Mouse (Mus musculus): ENCODE measurements around the gene Klhl29. TPM values are rescaled to one million over a fixed set of nuclear protein-coding genes. Genes with fewer than 3 reads are reported as not detected.
A peak's percentile ranks its signal among the peaks of the same experiment; 100 is the strongest.

The Klhl29 gene
- polyA plus RNA-seq, 1 experiment = 2.4 TPM

DNA sequence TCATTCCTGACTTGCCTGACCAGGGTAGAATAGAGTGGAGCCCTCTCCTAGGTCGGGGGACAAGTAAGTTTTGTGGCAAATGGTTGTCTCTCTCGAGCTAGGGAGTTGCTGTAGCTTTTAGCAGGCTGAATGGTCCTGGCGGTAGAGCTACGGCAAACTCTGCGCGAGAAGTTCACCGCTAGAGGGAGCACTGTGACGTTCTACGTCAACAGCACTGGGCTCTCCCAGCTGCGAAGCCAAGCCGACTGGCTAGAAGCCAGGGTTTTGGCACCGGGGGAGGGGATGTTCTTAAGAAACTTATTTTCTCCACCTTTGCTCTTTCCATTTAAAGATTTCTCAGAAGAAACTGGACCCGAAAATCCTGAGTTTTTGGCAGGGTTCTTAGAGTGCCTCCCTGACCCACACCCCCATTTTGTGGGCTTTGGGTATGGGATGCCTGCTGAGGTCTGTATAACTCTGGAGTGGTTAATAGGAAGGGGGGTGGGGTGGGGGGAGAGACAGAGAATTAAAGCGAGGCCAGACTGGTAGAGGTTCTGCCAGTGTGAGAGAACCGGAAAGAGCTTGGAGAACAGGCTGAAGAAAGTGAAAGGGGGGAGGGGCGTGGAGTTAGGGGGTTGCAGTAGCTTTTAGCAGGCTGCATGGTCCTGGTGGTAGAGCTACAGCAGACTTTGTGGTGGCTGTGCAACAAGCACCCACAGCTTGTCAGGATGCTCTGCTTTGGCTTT lies 35.1 kb upstream of the Klhl29 start:
- no peaks in the 10 kb centered on the region for H3K4me1 ChIP-seq (ENCODE audit: control insufficient read depth, insufficient read depth, low read length)
- H3K4me3 ChIP-seq (ENCODE audit: insufficient read depth, low read depth, low read length) = no peak overlapping the region
- TF ChIP-seq CTCF (conservative IDR thresholded peaks at IDR 0.05; ENCODE audit: insufficient read depth, insufficient read length, low read depth, low read length) (peak; percentile 88), POLR2A (IDR thresholded peaks at IDR 0.05; ENCODE audit: low read depth, low read length) (no peak)
- H3K36me3 ChIP-seq (ENCODE audit: control insufficient read depth, insufficient read depth, low read length) = no peaks in the 10 kb centered on the region
- DNase-seq = peak; percentile 88
- H3K27me3 ChIP-seq (replicated peaks; ENCODE audit: control insufficient read depth, insufficient read depth, low read length) = no peaks in the 10 kb centered on the region
- 8% methylated on average over 16 of the region's 16 CpGs for WGBS
- H3K27ac ChIP-seq (ENCODE audit: insufficient read depth, low read depth, low read length) = no peak overlapping the region

DNA sequence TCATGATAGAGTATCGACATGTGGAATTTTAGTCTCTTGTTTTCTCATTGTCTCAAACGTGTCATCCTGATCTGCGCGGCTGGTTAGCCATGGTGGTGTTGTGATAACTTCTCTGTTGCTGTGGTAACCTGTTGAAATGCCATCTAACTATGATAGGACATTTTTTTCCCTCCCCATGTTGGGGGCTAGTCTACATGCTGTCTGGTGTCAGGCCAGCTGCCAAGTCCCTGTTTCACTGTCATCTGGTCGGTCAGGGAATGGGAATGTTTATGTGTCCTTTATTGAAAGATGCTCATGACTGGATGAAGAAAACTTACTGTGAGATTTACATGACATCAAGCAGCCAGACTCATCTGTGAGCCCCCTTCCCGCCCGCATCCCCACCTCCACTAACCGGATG lies 31.7 kb upstream of the Klhl29 start:
- Histone ChIP-seq H3K36me3 (ENCODE audit: control insufficient read depth, insufficient read depth, low read length) (no peaks in the 10 kb centered on the region), H3K27ac (ENCODE audit: insufficient read depth, low read depth, low read length) (no peak overlapping the region), H3K27me3 (replicated peaks; ENCODE audit: control insufficient read depth, insufficient read depth, low read length) (no peaks in the 10 kb centered on the region), H3K4me1 (ENCODE audit: control insufficient read depth, insufficient read depth, low read length) (no peaks in the 10 kb centered on the region), H3K4me3 (ENCODE audit: insufficient read depth, low read depth, low read length) (no peak overlapping the region)
- DNase-seq = no peak
- TF ChIP-seq POLR2A (IDR thresholded peaks at IDR 0.05; ENCODE audit: low read depth, low read length) = no peak
- 77% methylated on average over 8 of the region's 8 CpGs for WGBS

DNA sequence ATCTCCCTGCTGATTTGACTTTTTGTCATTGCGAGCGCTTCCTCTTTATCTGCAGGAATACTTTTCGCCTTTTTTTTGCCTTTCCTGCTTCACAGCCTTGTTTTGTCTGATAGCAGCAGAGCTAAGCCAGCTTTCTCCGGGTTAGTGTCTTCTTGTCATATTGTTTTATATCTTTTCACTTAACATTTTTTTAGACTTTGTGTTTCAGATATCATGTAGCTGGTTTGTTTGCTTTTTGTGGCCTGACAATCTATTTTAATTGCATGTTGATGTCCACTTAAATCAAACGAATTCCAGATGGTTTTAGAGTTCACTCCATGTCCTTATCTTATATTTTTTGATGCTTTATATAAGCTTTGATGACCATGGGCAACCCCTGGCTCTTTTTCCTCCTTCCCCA lies 21.9 kb upstream of the Klhl29 start:
- Histone ChIP-seq H3K27me3 (replicated peaks; ENCODE audit: control insufficient read depth, insufficient read depth, low read length) (no peaks in the 10 kb centered on the region), H3K36me3 (ENCODE audit: control insufficient read depth, insufficient read depth, low read length) (no peaks in the 10 kb centered on the region), H3K4me1 (ENCODE audit: control insufficient read depth, insufficient read depth, low read length) (no peaks in the 10 kb centered on the region), H3K27ac (ENCODE audit: insufficient read depth, low read depth, low read length) (no peak overlapping the region), H3K4me3 (ENCODE audit: insufficient read depth, low read depth, low read length) (no peak overlapping the region)
- no peak for DNase-seq
- WGBS = 35% methylated on average over 5 of the region's 5 CpGs
- TF ChIP-seq POLR2A (IDR thresholded peaks at IDR 0.05; ENCODE audit: low read depth, low read length) (no peak), CTCF (conservative IDR thresholded peaks at IDR 0.05; ENCODE audit: insufficient read depth, insufficient read length, low read depth, low read length) (no peak)

DNA sequence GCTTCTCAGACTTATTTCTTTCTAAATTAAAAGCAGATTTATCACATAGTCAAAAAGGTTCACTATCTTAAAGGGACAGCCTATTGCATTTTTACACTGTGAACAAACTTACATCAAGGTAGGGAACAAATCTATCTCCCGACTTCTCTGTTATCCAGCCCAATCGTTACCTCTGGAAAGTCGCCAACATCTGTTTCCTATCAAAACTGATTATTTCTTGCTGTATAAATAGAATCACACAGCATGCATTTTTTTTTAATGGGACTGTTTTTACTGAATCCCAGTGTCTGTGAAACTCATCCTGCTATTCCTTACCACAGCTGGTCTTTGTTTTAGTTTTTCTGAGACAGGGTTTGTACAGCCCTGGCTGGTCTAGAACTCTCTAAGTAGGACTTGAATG lies 19.7 kb upstream of the Klhl29 start:
- Histone ChIP-seq H3K27me3 (replicated peaks; ENCODE audit: control insufficient read depth, insufficient read depth, low read length) (no peaks in the 10 kb centered on the region; the same call in 1 of the 2 replicates), H3K27ac (ENCODE audit: insufficient read depth, low read depth, low read length) (no peak overlapping the region), H3K4me3 (ENCODE audit: insufficient read depth, low read depth, low read length) (no peak overlapping the region), H3K36me3 (ENCODE audit: control insufficient read depth, insufficient read depth, low read length) (no peaks in the 10 kb centered on the region), H3K4me1 (ENCODE audit: control insufficient read depth, insufficient read depth, low read length) (no peaks in the 10 kb centered on the region)
- TF ChIP-seq POLR2A (IDR thresholded peaks at IDR 0.05; ENCODE audit: low read depth, low read length) = no peak
- TF ChIP-seq CTCF (conservative IDR thresholded peaks at IDR 0.05; ENCODE audit: insufficient read depth, insufficient read length, low read depth, low read length) = no peak
- 46% methylated on average over 3 of the region's 3 CpGs for WGBS
- no peak for DNase-seq

DNA sequence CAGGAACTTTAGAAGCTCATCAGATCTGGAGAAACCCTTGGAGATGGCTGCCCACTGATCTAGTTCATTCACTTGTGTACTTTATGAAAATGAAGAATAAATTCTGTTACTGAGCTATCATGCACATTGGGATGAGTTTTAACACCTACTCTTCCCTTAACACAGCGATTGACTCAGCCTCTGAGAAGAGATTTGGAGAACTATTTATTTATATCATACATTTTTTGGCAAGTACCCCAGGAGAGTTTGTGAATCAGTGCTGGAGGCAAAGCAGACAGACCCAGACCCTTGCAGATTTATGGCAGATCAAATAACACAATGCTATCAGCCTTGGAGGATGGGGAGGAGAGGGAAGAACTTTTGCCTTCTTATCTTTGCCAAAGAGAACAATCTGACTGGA lies 11.6 kb upstream of the Klhl29 start:
- Histone ChIP-seq H3K4me3 (ENCODE audit: insufficient read depth, low read depth, low read length) (no peak overlapping the region), H3K27ac (ENCODE audit: insufficient read depth, low read depth, low read length) (no peak overlapping the region), H3K36me3 (ENCODE audit: control insufficient read depth, insufficient read depth, low read length) (no peaks in the 10 kb centered on the region), H3K4me1 (ENCODE audit: control insufficient read depth, insufficient read depth, low read length) (no peaks in the 10 kb centered on the region), H3K27me3 (replicated peaks; ENCODE audit: control insufficient read depth, insufficient read depth, low read length) (no peaks in the 10 kb centered on the region)
- DNase-seq = no peak
- TF ChIP-seq POLR2A (IDR thresholded peaks at IDR 0.05; ENCODE audit: low read depth, low read length) = no peak
- TF ChIP-seq CTCF (conservative IDR thresholded peaks at IDR 0.05; ENCODE audit: insufficient read depth, insufficient read length, low read depth, low read length) = no peak
- 66% methylated on average over 1 of the region's 1 CpGs for WGBS

DNA sequence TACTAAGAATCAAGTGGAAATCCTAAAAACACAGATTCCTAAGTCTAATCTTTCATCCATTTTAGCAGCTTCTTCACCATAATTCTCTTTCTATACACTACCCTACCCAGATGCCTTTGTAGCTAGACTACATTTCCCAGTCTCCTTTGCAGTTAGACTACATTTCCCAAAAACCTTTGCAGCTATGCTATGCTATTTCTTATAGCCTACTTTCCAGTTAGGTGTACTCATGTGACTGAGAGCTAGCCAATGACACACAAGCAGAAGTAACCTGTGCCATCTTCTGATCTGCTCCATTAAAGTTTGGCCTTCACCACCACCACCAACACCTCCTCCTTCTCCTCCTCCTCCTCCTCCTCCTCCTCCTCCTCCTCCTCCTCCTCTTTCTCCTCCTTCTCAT lies 11.2 kb upstream of the Klhl29 start:
- TF ChIP-seq POLR2A (IDR thresholded peaks at IDR 0.05; ENCODE audit: low read depth, low read length) (no peak), CTCF (conservative IDR thresholded peaks at IDR 0.05; ENCODE audit: insufficient read depth, insufficient read length, low read depth, low read length) (no peak)
- Histone ChIP-seq H3K4me1 (ENCODE audit: control insufficient read depth, insufficient read depth, low read length) (no peaks in the 10 kb centered on the region), H3K27me3 (replicated peaks; ENCODE audit: control insufficient read depth, insufficient read depth, low read length) (no peaks in the 10 kb centered on the region), H3K27ac (ENCODE audit: insufficient read depth, low read depth, low read length) (no peak overlapping the region), H3K36me3 (ENCODE audit: control insufficient read depth, insufficient read depth, low read length) (no peaks in the 10 kb centered on the region), H3K4me3 (ENCODE audit: insufficient read depth, low read depth, low read length) (no peak overlapping the region)
- no peak for DNase-seq

DNA sequence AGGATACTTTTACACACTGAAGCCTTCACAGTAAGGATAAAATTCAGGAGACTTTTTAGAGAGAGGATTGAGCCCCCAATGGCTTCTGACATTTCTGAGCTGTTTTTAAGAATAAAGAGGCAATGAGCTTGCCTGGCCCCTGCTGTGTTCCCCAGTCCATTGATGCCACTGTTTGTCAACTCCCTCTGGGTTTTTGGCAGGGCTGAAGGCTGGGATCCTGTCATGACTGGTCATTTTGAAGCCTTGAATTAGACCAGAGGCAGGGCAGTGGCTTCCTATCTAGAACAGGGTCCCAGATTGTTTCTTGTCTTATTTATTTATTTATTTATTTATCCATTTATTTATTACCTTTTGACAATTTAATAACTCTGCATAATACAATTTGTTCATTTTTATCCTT lies 6.2 kb upstream of the Klhl29 start:
- DNase-seq = no peak
- no peak for TF ChIP-seq POLR2A (IDR thresholded peaks at IDR 0.05; ENCODE audit: low read depth, low read length)
- no peak for TF ChIP-seq CTCF (conservative IDR thresholded peaks at IDR 0.05; ENCODE audit: insufficient read depth, insufficient read length, low read depth, low read length)
- no peaks in the 10 kb centered on the region for H3K36me3 ChIP-seq (ENCODE audit: control insufficient read depth, insufficient read depth, low read length)

More for the DNA sequence above, 6.2 kb upstream of the Klhl29 start:
- no peak overlapping the region for H3K4me3 ChIP-seq (ENCODE audit: insufficient read depth, low read depth, low read length)
- no peak overlapping the region for H3K27ac ChIP-seq (ENCODE audit: insufficient read depth, low read depth, low read length)
- no peaks in the 10 kb centered on the region for H3K4me1 ChIP-seq (ENCODE audit: control insufficient read depth, insufficient read depth, low read length)
- H3K27me3 ChIP-seq (replicated peaks; ENCODE audit: control insufficient read depth, insufficient read depth, low read length) = no peaks in the 10 kb centered on the region
